Mouse (Mus musculus) G1E (cell line): ENCODE data around the gene Myo1c.

ENCODE experiments used
- CTCF ChIP-seq: IDR thresholded peaks from 2 replicates; pipeline ENCODE4 v1.5.1; 2012; ENCODE audit warnings: low read depth, low read length, inconsistent platforms, mixed read lengths
- GATA1 ChIP-seq: IDR thresholded peaks from 2 replicates; pipeline ENCODE4 v1.6.1; 2012; ENCODE audit warnings: borderline replicate concordance, low read length, inconsistent platforms, mixed read lengths
- TAL1 ChIP-seq: conservative IDR thresholded peaks from 2 replicates; pipeline ENCODE4 v1.6.1; 2012; ENCODE audit warnings: low read depth, low read length, inconsistent platforms, mixed read lengths

DNA sequence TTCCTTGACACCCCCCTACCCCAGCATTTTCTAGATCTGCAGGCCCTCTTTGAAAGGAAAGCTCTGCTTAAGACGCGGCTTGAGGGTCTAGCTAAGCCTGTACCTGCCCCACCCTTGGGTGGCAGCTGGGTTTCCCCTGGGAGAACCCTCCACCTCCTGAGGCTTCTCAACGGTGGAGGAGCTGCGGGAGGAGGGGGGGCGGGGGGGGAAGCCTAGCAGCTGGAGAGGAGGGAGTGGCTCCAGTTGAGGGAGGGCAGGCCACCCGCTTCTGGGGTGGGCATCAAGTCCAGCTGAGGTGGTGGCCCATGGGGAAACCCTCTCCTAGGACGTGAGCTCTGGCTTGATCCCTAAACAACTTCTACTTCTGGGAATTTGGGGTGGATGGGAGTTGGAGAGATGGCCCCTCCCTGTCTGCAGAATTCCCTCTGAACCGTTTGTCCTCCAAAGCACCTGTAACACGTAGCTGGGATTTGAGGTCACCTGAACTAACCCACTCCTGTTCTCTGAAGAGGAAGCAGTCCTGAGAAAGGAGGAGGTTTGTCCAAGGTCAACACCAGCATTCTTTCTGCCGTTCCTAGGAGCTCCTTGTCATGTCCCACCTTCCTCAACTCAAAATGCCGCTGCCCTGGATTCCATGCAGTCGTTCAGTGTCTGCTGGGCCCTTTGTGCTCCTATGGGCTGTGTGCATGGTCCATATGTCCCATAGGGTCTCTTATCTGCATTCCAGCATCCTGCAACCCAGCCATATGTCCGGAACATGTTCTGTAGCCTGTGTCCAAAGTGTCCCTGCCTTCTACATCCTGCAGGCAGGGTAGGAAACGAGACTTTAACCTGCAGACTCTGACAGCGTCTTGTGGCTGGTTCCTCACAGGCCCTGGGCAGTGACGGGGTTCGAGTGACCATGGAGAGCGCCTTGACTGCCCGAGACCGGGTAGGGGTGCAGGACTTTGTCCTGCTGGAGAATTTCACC lies 6.6 kb downstream of the Myo1c start:
- TF ChIP-seq CTCF = no peak
- no peak for TF ChIP-seq GATA1
- no peak for TF ChIP-seq TAL1
